Mouse (Mus musculus): ENCODE measurements around the gene BC052040. TPM values are rescaled to one million over a fixed set of nuclear protein-coding genes. Genes with fewer than 3 reads are reported as not detected.

Gene BC052040
- total RNA-seq, 1 experiment from 2014 or later: 10.7 TPM

DNA sequence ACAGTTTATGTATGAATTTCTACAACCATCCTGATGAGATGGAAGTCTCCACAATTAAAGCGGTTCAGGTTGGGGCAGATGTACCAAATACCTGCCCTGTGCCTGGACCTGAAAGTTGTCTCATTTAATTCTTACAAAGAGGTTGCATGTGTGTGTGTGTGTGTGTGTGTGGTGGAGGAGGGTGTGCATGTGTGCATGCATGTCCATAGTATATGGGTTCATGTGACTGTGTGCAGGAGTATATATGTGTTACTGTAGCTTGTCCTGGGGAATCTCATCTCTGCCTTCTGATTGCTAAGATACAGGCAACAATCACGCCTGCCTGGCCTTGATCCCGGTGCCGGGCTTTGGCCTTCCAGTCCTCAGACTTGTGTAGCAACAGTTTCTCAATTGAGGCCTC, 106.1 kb downstream of the BC052040 start:
- no peak for ATAC-seq (replicated peaks; ENCODE audit: low read depth, poor library complexity, severe bottlenecking)

DNA sequence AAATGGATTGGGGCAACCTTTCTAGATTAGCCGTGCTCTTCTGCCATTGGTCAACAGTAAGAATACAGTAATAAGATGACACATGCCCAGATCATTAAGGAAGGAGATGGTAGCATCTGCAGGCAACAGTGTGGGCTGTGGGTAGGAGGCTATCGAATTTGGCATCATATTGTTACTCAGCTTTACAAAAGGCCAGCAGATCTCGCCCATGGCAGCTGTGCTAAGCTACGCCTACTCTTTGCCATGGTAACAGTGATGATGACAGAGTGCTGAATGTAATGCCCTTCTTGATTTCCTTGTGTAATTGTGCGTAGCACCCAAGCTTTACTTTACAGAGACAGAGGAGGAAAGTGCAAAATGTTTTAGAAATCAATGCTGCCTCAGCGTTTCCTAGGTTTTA, 106.8 kb downstream of the BC052040 start:
- no peak for ATAC-seq (replicated peaks; ENCODE audit: low read depth, poor library complexity, severe bottlenecking)

DNA sequence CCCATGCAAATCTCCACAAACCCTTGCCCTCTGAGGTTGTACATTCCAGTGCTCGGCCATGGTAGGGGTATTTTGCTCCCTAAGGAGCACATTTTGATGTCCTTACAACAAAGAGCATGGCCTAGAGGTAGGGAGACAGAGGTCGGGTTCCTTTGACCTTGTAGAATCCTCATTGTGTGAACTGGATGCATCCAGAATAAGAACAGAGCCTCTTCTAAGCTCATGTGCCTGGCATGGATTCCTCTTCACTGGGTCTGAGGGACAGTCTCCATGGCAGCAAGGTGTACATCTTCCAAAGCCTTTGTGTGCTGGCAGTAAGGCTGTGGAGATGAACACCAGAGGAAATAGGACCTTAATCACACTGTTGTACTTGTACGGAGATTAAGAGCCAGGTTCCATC, 112.3 kb downstream of the BC052040 start:
- no peak for ATAC-seq (replicated peaks; ENCODE audit: low read depth, poor library complexity, severe bottlenecking)

DNA sequence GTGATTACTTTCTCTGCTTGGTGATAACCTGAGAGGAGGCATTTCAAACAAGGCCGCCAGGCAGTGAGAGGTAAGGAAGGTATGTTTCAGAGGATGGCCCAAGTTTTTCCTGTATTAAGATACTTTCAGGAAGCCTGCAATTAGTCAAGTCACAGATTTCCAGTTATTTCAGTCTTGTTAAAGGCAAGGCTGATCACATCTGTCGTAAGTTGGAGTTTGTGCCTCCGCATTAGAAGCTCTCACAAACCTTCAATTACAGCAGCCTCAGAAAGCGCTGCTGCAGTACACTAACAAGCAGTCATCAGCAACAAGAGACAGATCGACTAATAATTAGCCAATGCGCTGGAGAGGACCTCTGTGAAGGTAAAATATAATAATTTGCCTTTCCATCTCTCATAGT, 112.9 kb downstream of the BC052040 start:
- ATAC-seq (replicated peaks; ENCODE audit: low read depth, poor library complexity, severe bottlenecking): no peak

DNA sequence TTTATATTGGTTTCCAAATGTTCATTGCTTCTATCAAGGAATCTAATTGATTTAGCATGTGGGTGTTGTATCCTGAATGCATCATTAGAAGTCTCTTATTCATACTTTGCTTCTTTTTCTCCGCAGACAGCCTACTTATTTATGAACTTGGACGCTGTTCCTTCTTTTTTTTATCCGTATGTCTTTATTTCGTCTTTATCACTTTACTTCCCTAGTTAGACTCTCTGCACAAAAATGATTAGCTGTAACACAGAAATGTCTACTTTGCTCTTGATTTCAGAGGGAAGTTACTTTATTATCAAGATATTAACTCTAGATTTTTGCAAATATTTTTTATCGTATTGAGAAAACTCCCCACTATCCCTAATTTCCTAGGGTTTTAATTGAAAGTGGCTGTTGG, 117.5 kb downstream of the BC052040 start:
- no peak for ATAC-seq (replicated peaks; ENCODE audit: low read depth, poor library complexity, severe bottlenecking)

DNA sequence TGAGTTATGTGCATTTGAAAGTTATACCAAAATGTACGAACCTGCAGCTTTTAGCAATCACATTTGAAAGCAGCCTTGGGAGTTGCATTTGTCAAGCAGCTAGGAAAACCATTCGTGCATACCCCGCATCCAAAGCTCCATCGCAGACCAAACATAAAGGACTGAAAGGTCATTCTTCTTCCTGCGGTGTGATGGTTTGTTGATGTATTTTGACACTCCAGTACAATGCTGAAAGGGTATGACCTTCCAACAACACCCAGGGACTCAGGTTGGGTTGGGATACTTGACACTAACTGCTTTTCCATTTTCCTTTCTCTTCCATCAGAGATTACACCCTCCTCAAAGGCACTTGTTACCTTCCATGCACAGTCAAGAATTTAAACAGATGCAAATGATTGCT, 121.1 kb downstream of the BC052040 start:
- no peak for ATAC-seq (replicated peaks; ENCODE audit: low read depth, poor library complexity, severe bottlenecking)

DNA sequence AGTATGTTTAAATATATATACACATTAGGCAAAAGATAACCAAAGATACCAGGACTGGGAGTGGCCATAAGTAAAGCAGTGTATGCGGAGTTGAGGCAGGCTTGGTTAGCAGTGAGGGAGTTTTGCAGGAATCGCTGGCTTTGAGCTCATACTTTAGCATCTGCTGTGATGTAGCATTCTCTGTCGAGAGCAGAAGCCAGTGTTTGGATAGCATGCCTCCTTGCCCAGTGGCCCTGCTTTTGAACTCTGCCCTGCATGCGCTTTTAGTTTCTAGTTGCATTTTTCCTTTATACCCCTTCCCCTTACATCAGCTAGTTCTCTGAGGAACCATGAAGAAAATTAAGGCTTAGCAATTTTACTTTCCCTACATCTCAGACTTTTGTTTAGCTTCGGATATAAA, 136.0 kb downstream of the BC052040 start:
- ATAC-seq (replicated peaks; ENCODE audit: low read depth, poor library complexity, severe bottlenecking): no peak

DNA sequence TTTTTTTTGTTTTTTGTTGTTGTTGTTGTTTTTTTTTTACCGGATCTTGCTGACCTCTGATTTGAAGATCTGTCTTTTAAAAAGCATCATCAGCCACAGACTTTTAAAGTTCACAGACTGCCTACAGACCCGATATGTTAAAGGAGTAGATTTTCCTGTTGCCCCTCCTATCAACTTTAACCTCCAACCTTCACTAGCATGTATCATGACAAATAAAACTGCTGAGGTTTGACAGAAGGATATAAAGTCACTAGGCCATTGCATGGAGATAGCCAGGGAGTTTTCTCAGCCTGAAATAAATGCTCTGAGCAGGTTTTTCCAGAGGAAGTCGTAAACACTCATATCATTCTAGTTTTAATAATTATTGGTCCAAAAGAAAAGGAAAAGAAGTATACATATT, 136.5 kb downstream of the BC052040 start:
- ATAC-seq (replicated peaks; ENCODE audit: low read depth, poor library complexity, severe bottlenecking): no peak

DNA sequence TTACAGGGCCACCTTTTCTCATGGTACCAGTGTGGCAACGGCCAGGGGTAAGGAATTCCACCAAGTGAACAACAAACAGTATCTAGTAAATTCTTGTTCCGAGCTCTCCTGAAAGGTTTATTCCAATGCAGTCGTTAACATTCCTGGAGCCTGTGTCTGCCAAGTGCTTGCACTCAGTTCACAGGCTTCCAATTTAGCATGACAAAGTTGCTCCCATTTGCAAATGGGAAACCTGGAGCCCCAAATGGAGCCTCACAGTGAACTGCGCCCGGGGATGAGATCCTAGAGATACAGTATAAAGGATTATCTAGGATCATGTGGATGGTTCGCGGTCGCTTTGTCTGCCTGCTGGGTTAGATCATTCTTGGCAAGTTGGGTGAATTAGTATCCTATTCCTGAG, 141.9 kb downstream of the BC052040 start:
- no peak for ATAC-seq (replicated peaks; ENCODE audit: low read depth, poor library complexity, severe bottlenecking)

DNA sequence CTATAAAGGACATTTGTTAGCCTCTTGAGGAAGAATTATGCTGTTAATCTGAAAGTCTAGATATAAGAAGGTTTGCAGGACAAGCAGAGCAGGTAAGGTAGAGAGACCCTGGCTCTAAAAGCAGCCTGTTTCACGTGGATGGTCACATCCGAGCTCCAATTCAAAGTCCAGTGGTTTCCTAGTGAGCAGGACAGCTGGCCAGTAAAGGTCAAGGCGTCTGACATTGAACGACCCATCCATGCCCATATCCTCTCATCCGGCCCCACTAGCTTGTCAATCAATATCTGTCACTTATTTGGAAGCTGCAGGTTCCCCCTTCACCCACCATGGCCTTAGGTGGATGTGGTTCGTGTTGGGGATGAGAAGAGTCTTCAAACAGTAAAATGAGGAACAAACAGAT, 142.7 kb downstream of the BC052040 start:
- no peak for ATAC-seq (replicated peaks; ENCODE audit: low read depth, poor library complexity, severe bottlenecking)

DNA sequence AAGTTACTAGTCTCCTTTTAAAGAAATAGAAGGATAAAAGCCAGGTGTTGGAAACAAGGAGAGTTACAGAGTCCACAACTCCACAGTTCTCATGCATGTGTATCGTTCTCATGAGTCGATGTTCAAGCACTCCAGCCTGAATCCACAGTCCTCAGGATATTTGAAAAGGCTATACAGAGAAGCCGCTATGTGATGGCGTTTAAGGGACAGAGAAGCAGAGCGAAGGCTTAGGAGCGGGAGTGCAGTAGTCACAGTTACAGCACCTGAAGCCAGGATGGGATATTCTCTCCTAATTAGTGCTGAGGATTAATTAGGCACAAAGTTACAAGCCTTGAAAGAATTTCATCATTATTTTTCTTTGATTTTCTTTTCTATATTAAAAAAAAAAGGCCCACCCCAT, 143.2 kb downstream of the BC052040 start:
- ATAC-seq (replicated peaks; ENCODE audit: low read depth, poor library complexity, severe bottlenecking): no peak

DNA sequence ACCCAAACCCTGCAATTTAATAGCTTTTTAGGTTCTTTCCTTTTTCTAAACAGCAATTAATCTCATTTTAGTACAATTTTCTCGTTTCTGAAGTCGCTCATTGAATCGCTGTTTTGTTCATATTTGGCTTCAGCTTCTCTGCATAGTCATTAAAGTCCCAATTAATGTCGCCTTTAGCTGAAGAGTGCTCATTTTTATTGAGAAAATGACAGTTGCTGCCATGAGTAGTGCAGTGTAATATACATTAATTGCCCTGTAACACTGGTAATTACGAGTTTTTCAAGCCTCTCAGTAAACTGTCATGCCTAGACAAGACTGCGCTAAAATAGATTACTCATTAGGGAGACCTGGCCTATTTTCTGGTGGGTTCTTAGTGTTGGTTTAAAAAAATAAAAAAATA, 144.0 kb downstream of the BC052040 start:
- no peak for ATAC-seq (replicated peaks; ENCODE audit: low read depth, poor library complexity, severe bottlenecking)

DNA sequence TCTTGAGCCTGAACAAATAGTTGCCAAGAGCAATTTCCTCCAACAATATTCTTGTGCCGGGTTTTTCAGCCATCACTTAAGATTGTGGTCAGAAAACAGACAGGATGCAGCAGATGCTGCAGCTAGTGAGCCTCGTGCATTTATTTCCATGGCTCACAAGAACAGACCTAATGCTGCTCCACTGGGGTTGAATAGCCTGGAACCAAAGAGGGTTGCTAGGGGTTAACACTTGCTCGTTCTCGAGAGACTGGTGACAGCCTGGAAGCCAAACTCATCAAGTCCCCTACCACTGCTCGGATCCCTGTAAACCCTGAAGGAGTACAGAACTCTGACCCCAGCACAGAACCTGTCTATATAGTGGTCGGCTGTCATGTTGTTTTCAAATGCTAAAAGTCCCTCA, 144.4 kb downstream of the BC052040 start:
- ATAC-seq (replicated peaks; ENCODE audit: low read depth, poor library complexity, severe bottlenecking): no peak

DNA sequence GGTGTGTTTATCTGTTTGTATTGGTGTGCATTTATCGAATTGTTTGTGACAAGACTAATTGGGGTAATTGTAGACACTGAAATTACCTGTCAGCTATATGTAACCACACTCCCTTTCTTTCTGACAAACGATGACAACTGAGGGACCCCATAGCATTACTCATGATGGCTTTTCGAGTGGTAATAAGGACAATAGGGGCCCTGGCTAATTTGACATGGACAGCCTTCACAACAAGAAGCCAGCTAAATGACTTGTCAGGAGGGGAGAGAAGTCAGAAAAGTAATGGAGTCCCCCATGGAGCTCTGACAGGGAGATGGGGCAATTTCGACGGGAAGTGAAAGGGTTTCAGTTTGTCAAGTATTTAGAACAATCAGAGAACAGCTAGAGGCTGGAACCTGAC, 145.3 kb downstream of the BC052040 start:
- ATAC-seq (replicated peaks; ENCODE audit: low read depth, poor library complexity, severe bottlenecking): no peak

DNA sequence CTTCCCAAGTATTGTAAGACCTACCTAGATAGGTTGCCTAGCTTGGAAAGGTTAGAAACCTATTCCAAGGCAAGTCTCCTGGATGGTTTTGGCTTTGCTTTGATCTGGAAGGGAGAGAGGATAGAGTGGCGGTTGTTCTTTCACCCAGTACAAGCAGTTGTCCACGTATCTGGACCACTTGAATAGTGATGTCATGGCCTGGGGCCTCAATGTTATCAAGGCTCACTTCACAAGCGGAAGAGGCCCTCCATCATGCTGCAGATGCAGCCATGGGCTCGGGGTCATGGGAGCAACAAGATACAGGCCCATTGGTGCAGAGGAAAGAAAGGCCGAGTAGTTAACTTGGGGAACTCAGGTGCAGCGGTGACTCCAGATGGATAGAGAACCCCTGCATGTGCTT, 147.1 kb downstream of the BC052040 start:
- ATAC-seq (replicated peaks; ENCODE audit: low read depth, poor library complexity, severe bottlenecking): no peak

DNA sequence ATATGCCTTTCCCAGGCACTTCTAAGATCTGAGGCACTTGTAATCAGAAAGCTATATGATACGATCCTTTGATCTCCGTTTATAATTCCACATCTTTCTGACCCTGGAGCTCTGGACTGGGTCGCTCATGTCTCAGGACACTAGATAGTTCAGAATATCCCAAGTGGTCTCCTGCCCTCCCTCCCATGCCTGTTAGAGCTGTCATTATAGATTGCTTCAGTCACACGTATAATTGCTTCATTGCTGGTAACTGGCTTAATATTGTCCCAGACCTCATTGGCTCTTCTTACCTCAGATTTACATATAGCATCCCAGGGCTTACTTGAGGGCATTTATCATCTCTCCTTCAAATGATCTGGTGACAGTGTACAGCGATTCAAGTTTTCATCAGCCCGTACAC, 149.0 kb downstream of the BC052040 start:
- no peak for ATAC-seq (replicated peaks; ENCODE audit: low read depth, poor library complexity, severe bottlenecking)

DNA sequence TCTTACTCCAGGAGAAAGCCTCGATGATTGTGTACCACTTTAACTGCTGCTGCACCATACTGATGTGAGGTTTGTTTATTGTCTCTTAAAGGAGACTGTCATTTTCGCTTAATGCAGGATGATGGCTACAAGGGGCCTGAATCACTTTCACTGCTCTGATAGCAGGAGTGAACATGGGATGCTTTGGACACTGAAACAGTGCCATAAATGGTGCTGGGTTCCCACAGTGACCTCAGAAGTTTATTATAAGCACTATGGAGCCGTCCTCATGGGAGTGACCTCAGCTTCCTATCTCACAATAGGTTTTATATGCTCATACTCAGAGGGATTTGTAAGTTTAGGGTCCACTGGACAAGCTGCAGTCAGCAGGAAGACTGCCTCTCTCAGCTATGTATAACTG, 149.7 kb downstream of the BC052040 start:
- no peak for ATAC-seq (replicated peaks; ENCODE audit: low read depth, poor library complexity, severe bottlenecking)

DNA sequence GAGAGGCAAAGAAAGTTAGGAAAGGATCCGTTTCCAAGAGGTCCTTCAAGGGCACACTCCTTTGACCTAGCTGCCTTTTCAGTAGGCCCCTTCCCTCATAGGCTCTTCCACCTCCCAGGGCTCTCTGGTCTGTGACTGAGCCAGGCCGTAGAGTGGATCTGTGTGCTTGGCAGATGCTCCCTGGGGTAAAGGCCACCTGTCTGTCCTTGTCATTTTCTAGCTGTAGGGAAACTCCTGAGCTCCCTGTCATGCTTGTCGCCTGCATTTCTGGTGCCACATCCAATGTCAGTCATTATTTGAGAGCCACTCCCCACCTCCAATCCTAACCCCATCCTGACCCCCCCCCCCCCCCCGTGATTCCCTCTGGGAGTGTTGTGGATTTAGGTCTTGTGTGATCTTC, 151.1 kb downstream of the BC052040 start:
- no peak for ATAC-seq (replicated peaks; ENCODE audit: low read depth, poor library complexity, severe bottlenecking)

DNA sequence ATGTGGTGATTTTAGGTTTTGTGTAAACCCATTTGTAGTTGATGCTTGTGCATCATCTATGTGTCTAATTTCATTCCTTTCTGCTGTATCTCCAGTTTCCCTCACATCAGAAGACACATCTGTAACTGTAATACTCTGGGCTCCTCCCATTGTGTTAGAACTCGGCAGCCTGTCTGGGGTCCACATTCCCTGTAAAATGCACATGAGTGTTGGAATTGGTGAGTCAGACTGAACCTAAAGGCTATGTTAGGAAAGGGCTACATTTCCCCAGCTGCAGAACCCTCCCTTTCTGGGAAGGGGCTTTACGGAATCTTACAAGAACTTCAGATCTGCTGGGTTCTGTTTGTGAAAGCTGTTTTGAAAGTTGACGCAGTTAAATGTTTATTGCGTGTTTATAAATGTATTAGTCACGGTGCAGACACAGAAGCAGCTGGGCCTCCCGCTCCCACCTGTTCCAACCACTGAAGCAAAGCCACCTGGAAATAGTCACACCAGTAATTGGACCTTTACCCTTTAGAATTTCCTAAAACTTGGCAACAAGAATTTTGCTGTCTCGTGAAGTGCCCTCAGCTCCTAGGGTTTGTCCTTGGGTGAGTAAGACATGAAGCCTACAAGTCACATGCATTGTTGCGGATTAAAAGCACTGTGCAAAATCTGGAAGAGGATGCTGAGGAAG, 151.6 kb downstream of the BC052040 start:
- ATAC-seq (replicated peaks; ENCODE audit: low read depth, poor library complexity, severe bottlenecking): no peak

DNA sequence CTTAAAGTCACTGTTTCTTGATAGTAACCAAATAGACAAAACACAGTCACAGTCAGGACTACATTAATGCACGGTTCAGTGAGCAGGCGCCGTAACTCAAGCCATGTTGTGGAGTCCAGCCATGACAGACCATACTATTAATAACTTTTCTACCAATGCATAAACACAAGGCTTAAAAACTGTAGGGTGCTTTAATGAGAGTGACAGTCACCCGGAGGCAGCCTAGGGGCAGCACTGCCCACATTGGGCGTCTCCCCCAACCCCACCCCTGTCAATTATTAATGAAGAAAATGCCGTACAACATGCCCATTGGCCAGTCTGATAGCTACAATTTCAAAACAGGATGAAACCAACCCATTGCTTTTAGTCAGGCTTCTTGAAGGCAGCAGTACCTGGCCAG, 153.3 kb downstream of the BC052040 start:
- no peak for ATAC-seq (replicated peaks; ENCODE audit: low read depth, poor library complexity, severe bottlenecking)

DNA sequence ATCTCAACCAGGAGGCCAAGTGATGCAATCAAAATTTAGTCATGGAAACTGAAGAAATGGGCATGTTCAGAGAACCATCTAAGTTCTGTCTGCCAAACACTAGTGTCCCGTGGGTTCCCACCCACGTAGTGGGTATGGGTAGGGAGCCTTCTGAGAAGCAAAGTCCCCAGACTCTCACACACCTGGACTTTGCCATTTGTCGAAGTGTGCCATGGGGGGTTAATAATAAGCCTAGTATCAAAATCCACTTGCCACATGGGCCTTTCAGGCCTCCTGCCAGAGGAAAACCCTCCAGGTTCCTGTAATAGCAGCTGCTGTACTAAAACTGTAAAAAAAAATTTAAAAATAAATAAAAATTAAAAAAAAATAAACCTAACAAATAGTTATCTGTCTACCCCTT, 154.9 kb downstream of the BC052040 start:
- ATAC-seq (replicated peaks; ENCODE audit: low read depth, poor library complexity, severe bottlenecking): no peak

DNA sequence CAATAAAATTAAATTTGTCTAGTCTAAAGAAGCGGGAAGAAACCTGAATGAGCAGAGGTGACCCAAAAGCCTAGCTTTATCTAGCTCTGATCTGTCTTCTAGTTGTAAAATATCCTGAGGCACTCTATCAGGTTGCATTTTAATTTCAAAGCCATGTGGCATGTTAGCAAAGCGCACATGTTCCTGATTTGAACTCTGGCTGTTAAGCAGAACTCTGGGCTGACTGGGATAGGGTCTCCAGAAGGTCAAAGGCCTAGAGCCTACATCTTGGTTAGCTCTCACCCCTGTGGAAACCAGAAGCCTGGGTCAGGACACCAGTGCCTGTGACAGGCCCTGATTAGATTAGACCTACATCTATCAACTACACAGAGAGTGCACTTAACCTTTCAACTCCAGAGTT, 156.4 kb downstream of the BC052040 start:
- ATAC-seq (replicated peaks; ENCODE audit: low read depth, poor library complexity, severe bottlenecking): no peak

DNA sequence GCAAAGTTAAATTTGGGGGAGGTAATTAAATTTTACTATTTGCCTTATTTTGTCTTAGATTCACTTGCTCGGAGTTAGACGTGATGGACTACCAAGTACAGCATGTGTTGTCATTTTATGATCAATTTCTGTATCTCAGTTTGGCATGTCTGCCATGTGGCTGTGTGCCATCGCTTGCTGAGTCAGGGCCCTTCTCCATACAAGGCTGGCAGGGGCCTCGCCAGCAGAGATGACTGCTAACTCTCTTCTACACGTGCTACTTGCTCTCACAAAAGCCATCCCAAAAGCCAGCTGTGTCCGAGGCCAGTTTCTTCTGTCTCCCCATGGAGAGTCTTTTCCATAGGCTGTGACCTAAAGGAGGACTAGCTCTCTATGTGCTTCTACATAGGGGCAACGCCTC, 160.5 kb downstream of the BC052040 start:
- ATAC-seq (replicated peaks; ENCODE audit: low read depth, poor library complexity, severe bottlenecking): no peak

Measured in common myeloid progenitor, adult 5-6 weeks (primary cell).